Mouse (Mus musculus) embryonic fibroblast, embryonic 13.5 days (primary cell): Measurements from ENCODE around the gene Kcnk5. TPM values are rescaled to one million over a fixed set of nuclear protein-coding genes. Genes with fewer than 3 reads are reported as not detected.
A peak's percentile ranks its signal among the peaks of the same experiment; 100 is the strongest.

Experiments used
- H3K27ac ChIP-seq: 2 replicates; pipeline ENCODE4 v1.5.1; 2012; ENCODE audit warnings: low read length, control low read depth, inconsistent platforms; ENCODE audit not compliant: insufficient read depth
- H3K4me1 ChIP-seq: 2 replicates; pipeline ENCODE4 v1.6.1; 2011; ENCODE audit warnings: low read length; ENCODE audit not compliant: control insufficient read depth, insufficient read depth
- H3K4me3 ChIP-seq: 2 replicates; pipeline ENCODE4 v1.5.1; 2011; ENCODE audit warnings: mild to moderate bottlenecking, control low read depth, low read length; ENCODE audit not compliant: insufficient read depth
- CTCF ChIP-seq: IDR thresholded peaks from 2 replicates; pipeline ENCODE4 v1.5.1; 2011; ENCODE audit warnings: mild to moderate bottlenecking, control low read depth, low read length, moderate library complexity, borderline replicate concordance; ENCODE audit not compliant: insufficient read depth
- POLR2A ChIP-seq: IDR thresholded peaks from 2 replicates; pipeline ENCODE4 v1.6.1; 2011; ENCODE audit warnings: low read depth, mild to moderate bottlenecking, control low read depth, low read length, moderate library complexity
- polyA plus RNA-seq: library from polyadenylated mRNA; stranded (reverse); fragments of >200 nt; gene quantifications from 2 replicates; pipeline ENCODE4 v1.2.4, GENCODE M21; 2011; ENCODE audit warnings: low read depth; ENCODE audit not compliant: missing spikeins, insufficient read length

Kcnk5 gene
- 0.40 and 1.1 TPM in 2 replicates for polyA plus RNA-seq

GRCm38 (mm10) chr14:20181466-20181921, at the start of gene Kcnk5:
TSS of gene Kcnk5 (minus strand) at chr14:20181809.
- Histone ChIP-seq H3K4me3 (peak within 1 kb of the TSS; percentile 51), H3K4me1 (0 out of 2 replicates have a peak, but pooled peaks cover 4% of the 10 kb centered on the region), H3K27ac (no peak within 1 kb of the TSS)
- TF ChIP-seq POLR2A (peak; percentile 83), CTCF (no peak)

GRCm38 (mm10) chr14:20230063-20230491, 48.5 kb upstream of the Kcnk5 start:
- Histone ChIP-seq H3K4me1 (no peaks in the 10 kb centered on the region), H3K27ac (no peak overlapping the region), H3K4me3 (no peak overlapping the region)
- no peak for TF ChIP-seq POLR2A
- no peak for TF ChIP-seq CTCF

GRCm38 (mm10) chr14:20229437-20229836, 47.8 kb upstream of the Kcnk5 start:
- H3K4me1 ChIP-seq: no peaks in the 10 kb centered on the region
- no peak overlapping the region for H3K4me3 ChIP-seq
- TF ChIP-seq CTCF (no peak), POLR2A (no peak)
- no peak overlapping the region for H3K27ac ChIP-seq

GRCm38 (mm10) chr14:20228336-20228735, 46.7 kb upstream of the Kcnk5 start:
- H3K4me3 ChIP-seq: no peak overlapping the region
- TF ChIP-seq CTCF: no peak
- TF ChIP-seq POLR2A: no peak
- H3K27ac ChIP-seq: no peak overlapping the region
- H3K4me1 ChIP-seq: no peaks in the 10 kb centered on the region

GRCm38 (mm10) chr14:20226982-20227381, 45.4 kb upstream of the Kcnk5 start:
- Histone ChIP-seq H3K4me1 (no peaks in the 10 kb centered on the region), H3K27ac (no peak overlapping the region), H3K4me3 (no peak overlapping the region)
- TF ChIP-seq POLR2A (no peak), CTCF (no peak)

GRCm38 (mm10) chr14:20226488-20226887, 44.9 kb upstream of the Kcnk5 start:
- Histone ChIP-seq H3K4me1 (no peaks in the 10 kb centered on the region), H3K27ac (no peak overlapping the region), H3K4me3 (no peak overlapping the region)
- no peak for TF ChIP-seq POLR2A
- no peak for TF ChIP-seq CTCF

- no peak for TF ChIP-seq CTCF
- no peak for TF ChIP-seq POLR2A
- Histone ChIP-seq H3K4me3 (no peak overlapping the region), H3K27ac (no peak overlapping the region), H3K4me1 (no peaks in the 10 kb centered on the region)
Observed at GRCm38 (mm10) chr14:20225525-20225924, 43.9 kb upstream of the Kcnk5 start.

- no peak overlapping the region for H3K4me3 ChIP-seq
- H3K27ac ChIP-seq: no peak overlapping the region
- H3K4me1 ChIP-seq: no peaks in the 10 kb centered on the region
- TF ChIP-seq CTCF: no peak
- TF ChIP-seq POLR2A: no peak
Observed at GRCm38 (mm10) chr14:20224576-20225218, 43.1 kb upstream of the Kcnk5 start.

- H3K4me3 ChIP-seq: no peak overlapping the region
- H3K4me1 ChIP-seq: no peaks in the 10 kb centered on the region
- TF ChIP-seq POLR2A (no peak), CTCF (no peak)
- H3K27ac ChIP-seq: no peak overlapping the region
Observed at GRCm38 (mm10) chr14:20224163-20224562, 42.6 kb upstream of the Kcnk5 start.

GRCm38 (mm10) chr14:20223253-20223652, 41.6 kb upstream of the Kcnk5 start:
- TF ChIP-seq CTCF (no peak), POLR2A (no peak)
- H3K27ac ChIP-seq: no peak overlapping the region
- no peaks in the 10 kb centered on the region for H3K4me1 ChIP-seq
- H3K4me3 ChIP-seq: no peak overlapping the region
